Mouse (Mus musculus) liver, embryonic 16.5 days (tissue): Measurements from ENCODE around the gene Bloc1s1. TPM values are rescaled to one million over a fixed set of nuclear protein-coding genes. Genes with fewer than 3 reads are reported as not detected.

Experiments
- ATAC-seq: fragments of 200-750 bp; cut with Nextera tagmentation; 2 replicates; pipeline ENCODE4 v1.8.0; 2017; ENCODE audit warnings: low read depth, mild to moderate bottlenecking, moderate number of reproducible peaks, moderate library complexity
- H3K27ac ChIP-seq: fragments of 300-500 bp; sonication (generic); 2 replicates; pipeline ENCODE4 v1.5.1; 2014; ENCODE audit warnings: mild to moderate bottlenecking, low read length
- H3K27me3 ChIP-seq: fragments of 300-500 bp; sonication (generic); 2 replicates; pipeline ENCODE4 v1.6.1; 2014; ENCODE audit warnings: low read depth, low read length, mixed read lengths; ENCODE audit not compliant: control insufficient read depth, insufficient read depth
- H3K36me3 ChIP-seq: fragments of 300-500 bp; sonication (generic); 2 replicates; pipeline ENCODE4 v1.6.1; 2014; ENCODE audit warnings: mild to moderate bottlenecking; ENCODE audit not compliant: control insufficient read depth, insufficient read depth
- H3K4me1 ChIP-seq: fragments of 300-500 bp; sonication (generic); 2 replicates; pipeline ENCODE4 v1.6.1; 2014; ENCODE audit warnings: low read depth, low read length, mixed read lengths; ENCODE audit not compliant: control insufficient read depth
- H3K4me2 ChIP-seq: fragments of 300-500 bp; sonication (generic); 2 replicates; pipeline ENCODE4 v1.6.1; 2014; ENCODE audit warnings: low read depth, low read length, mixed read lengths
- H3K4me3 ChIP-seq: fragments of 300-500 bp; sonication (generic); 2 replicates; pipeline ENCODE4 v1.5.1; 2014; ENCODE audit warnings: low read depth, mild to moderate bottlenecking, low read length
- H3K9ac ChIP-seq: fragments of 300-500 bp; sonication (generic); 2 replicates; pipeline ENCODE4 v1.6.1; 2014; ENCODE audit warnings: low read depth, low read length
- H3K9me3 ChIP-seq: fragments of 300-500 bp; sonication (generic); replicated peaks from 2 replicates; pipeline ENCODE4 v1.6.1; 2016; ENCODE audit warnings: low read length; ENCODE audit not compliant: control insufficient read depth
- WGBS: fragments of 180-500 bp; shearing (Covaris S2); extraction: QIAGEN DNeasy Blood & Tissue Kit; methylation state at CpG from one replicate; pipeline ENCODE4 v1.1.7; 2014; ENCODE audit not compliant: insufficient replicate concordance; 5-methylcytosine and 5-hydroxymethylcytosine counted together
- polyA plus RNA-seq: library from polyadenylated mRNA; unstranded; fragments of >200 nt; fragmentation: Nextera tagmentation; extraction: Ambion mirVana; gene quantifications from 2 replicates; pipeline ENCODE4 v1.2.1, GENCODE M21; 2015

The Bloc1s1 gene
- polyA plus RNA-seq, 1 experiment from 2014 or later = 92.8 TPM

DNA sequence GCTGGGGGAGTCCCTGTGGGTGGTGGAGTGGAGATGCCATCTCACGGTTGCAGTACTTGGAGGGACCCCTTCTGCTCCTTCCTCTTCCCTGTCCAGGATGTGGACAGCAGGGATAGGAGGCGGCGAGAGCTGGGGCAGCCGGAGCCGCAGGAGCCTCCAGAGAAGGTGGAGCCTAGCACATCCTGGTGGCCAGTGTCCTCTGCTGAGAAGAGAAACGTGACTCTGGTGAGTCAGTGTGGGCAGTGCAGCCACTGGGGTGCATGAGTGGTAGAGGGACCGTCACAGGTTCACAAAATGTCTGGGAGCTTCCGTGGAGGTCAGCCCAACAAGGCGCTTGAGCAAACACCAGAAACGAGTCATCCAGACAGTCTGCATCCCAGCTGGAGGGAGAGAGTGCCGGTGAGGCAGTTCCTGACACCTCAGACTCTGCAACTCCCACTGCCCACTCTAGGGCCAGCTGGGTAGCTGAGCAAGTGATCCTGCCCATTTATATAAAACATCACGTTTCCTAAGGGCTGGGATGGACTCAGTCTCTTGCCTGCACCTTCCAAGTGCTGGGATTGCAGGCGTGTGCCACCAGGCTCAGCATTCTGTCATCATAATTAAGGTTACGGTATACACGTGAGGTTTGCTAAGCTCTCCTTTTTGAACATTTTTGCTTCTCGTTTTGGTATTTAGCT, 26.5 kb upstream of the Bloc1s1 start:
- 42% methylated on average over 16 of the region's 16 CpGs for WGBS
- H3K4me2 ChIP-seq = no peak overlapping the region
- no peak overlapping the region for H3K9ac ChIP-seq

GRCm38 (mm10) chr10:128947496-128947895, 23.7 kb upstream of the Bloc1s1 start:
- H3K9ac ChIP-seq = no peak overlapping the region
- no peak overlapping the region for H3K27ac ChIP-seq
- H3K4me2 ChIP-seq = no peak overlapping the region
- no peaks in the 10 kb centered on the region for H3K9me3 ChIP-seq
- H3K27me3 ChIP-seq = peaks cover 19% of the 10 kb centered on the region
- no peak overlapping the region for H3K4me3 ChIP-seq
- no peaks in the 10 kb centered on the region for H3K4me1 ChIP-seq
- no peak for ATAC-seq
- 81% methylated on average over 4 of the region's 4 CpGs for WGBS
- no peaks in the 10 kb centered on the region for H3K36me3 ChIP-seq

More for the DNA sequence above, 26.5 kb upstream of the Bloc1s1 start:
- Histone ChIP-seq H3K27me3 (peaks cover 19% of the 10 kb centered on the region), H3K9me3 (no peaks in the 10 kb centered on the region), H3K36me3 (no peaks in the 10 kb centered on the region), H3K4me3 (no peak overlapping the region), H3K27ac (no peak overlapping the region), H3K4me1 (no peaks in the 10 kb centered on the region)
- no peak for ATAC-seq

GRCm38 (mm10) chr10:128945675-128946074, 21.8 kb upstream of the Bloc1s1 start:
- Histone ChIP-seq H3K27ac (no peak overlapping the region), H3K4me2 (no peak overlapping the region), H3K9ac (no peak overlapping the region), H3K4me1 (no peaks in the 10 kb centered on the region), H3K9me3 (no peaks in the 10 kb centered on the region), H3K36me3 (no peaks in the 10 kb centered on the region), H3K4me3 (no peak overlapping the region), H3K27me3 (peaks cover 16% of the 10 kb centered on the region)
- no peak for ATAC-seq
- 9% methylated on average over 3 of the region's 3 CpGs for WGBS

DNA sequence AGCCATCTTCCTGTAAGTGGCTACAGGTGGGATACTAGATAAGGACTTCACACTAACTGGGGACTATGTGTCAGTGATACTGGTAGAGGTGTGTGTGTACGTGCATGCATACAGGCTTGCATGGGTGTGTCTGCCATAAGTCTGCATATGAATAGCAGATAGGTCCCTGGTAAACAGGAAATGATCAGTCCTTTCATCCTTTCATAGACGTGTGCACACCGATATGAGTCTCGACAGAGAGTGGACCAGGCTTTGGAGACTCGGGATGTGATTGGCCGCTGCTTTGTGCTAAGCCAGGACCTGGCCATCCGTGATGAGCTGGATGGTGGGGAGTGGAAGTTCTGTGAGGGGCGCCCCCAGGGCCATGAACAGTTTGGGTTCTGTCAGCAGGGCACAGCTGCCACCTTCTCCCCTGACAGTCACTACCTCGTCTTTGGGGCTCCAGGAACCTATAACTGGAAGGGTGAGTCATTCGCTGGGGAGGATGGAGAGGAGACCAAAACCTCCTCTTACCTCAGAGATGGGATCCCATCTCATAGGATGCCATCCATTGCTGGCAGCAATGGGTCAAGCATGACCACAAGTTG, 16.7 kb upstream of the Bloc1s1 start:
- no peak overlapping the region for H3K27ac ChIP-seq
- no peak overlapping the region for H3K9ac ChIP-seq
- no peak overlapping the region for H3K4me3 ChIP-seq
- no peaks in the 10 kb centered on the region for H3K9me3 ChIP-seq
- 58% methylated on average over 10 of the region's 10 CpGs for WGBS
- H3K4me1 ChIP-seq = no peaks in the 10 kb centered on the region
- no peak overlapping the region for H3K4me2 ChIP-seq
- no peak for ATAC-seq
- peaks cover 20% of the 10 kb centered on the region for H3K27me3 ChIP-seq
- H3K36me3 ChIP-seq = no peaks in the 10 kb centered on the region

GRCm38 (mm10) chr10:128938974-128939373, 15.1 kb upstream of the Bloc1s1 start:
- ATAC-seq = peak; percentile 63; the same call in 1 of the 2 replicates
- 55% methylated on average over 5 of the region's 5 CpGs for WGBS
- no peak overlapping the region for H3K27ac ChIP-seq

GRCm38 (mm10) chr10:128938457-128938856, 14.6 kb upstream of the Bloc1s1 start:
- no peak overlapping the region for H3K4me2 ChIP-seq
- H3K27me3 ChIP-seq = peaks cover 38% of the 10 kb centered on the region
- no peaks in the 10 kb centered on the region for H3K36me3 ChIP-seq
- ATAC-seq = no peak
- H3K27ac ChIP-seq = no peak overlapping the region
- 68% methylated on average over 9 of the region's 9 CpGs for WGBS
- H3K9me3 ChIP-seq = no peaks in the 10 kb centered on the region
- H3K4me3 ChIP-seq = no peak overlapping the region
- no peaks in the 10 kb centered on the region for H3K4me1 ChIP-seq
- no peak overlapping the region for H3K9ac ChIP-seq

More at GRCm38 (mm10) chr10:128938974-128939373, 15.1 kb upstream of the Bloc1s1 start:
- H3K4me2 ChIP-seq = no peak overlapping the region
- H3K4me1 ChIP-seq = no peaks in the 10 kb centered on the region
- no peaks in the 10 kb centered on the region for H3K36me3 ChIP-seq
- no peak overlapping the region for H3K4me3 ChIP-seq
- H3K9ac ChIP-seq = no peak overlapping the region
- H3K9me3 ChIP-seq = no peaks in the 10 kb centered on the region
- H3K27me3 ChIP-seq = peaks cover 35% of the 10 kb centered on the region

- WGBS = 58% methylated on average over 12 of the region's 12 CpGs
- no peaks in the 10 kb centered on the region for H3K36me3 ChIP-seq
- no peaks in the 10 kb centered on the region for H3K9me3 ChIP-seq
- H3K27ac ChIP-seq = no peak overlapping the region
- H3K9ac ChIP-seq = no peak overlapping the region
- no peaks in the 10 kb centered on the region for H3K4me1 ChIP-seq
- no peak for ATAC-seq
- no peak overlapping the region for H3K4me2 ChIP-seq
- no peak overlapping the region for H3K4me3 ChIP-seq
- peaks cover 43% of the 10 kb centered on the region for H3K27me3 ChIP-seq
Measured at GRCm38 (mm10) chr10:128937756-128938390, 14.0 kb upstream of the Bloc1s1 start.

- no peaks in the 10 kb centered on the region for H3K36me3 ChIP-seq
- ATAC-seq = no peak
- H3K4me3 ChIP-seq = no peak overlapping the region
- H3K27ac ChIP-seq = no peak overlapping the region
- H3K4me1 ChIP-seq = no peaks in the 10 kb centered on the region
- peaks cover 49% of the 10 kb centered on the region for H3K27me3 ChIP-seq
- WGBS = 57% methylated on average over 8 of the region's 8 CpGs
- no peak overlapping the region for H3K4me2 ChIP-seq
- H3K9ac ChIP-seq = no peak overlapping the region
- no peaks in the 10 kb centered on the region for H3K9me3 ChIP-seq
Measured at GRCm38 (mm10) chr10:128935826-128936440, 12.1 kb upstream of the Bloc1s1 start.
